Mouse (Mus musculus) frontal cortex, adult (tissue): ENCODE results near the gene Hepacam2.
"Not testable (repeated sequence)": the region's sequence is repeated elsewhere in the genome, so short reads cannot be mapped to it uniquely, and the experiment has no call there.

Experiments used
- ATAC-seq: cut with Nextera tagmentation; 2 replicates; pipeline ENCODE4 v1.9.2; 2017; ENCODE audit warnings: mild to moderate bottlenecking, moderate library complexity, mixed read lengths; ENCODE audit not compliant: low TSS enrichment

The Hepacam2 gene

GRCm38 (mm10) chr6:3463594-3463993 is 34.5 kb downstream of the Hepacam2 start:
- no peak for ATAC-seq

- ATAC-seq, result no peak
Measured at GRCm38 (mm10) chr6:3463026-3463425, 35.1 kb downstream of the Hepacam2 start.

- ATAC-seq, result no peak
Measured at GRCm38 (mm10) chr6:3455944-3456536, 42.1 kb downstream of the Hepacam2 start.

- ATAC-seq, result no peak
Measured at GRCm38 (mm10) chr6:3454421-3454820, 43.7 kb downstream of the Hepacam2 start.

- peak; percentile 94 for ATAC-seq
Measured at GRCm38 (mm10) chr6:3447404-3447803, 50.7 kb downstream of the Hepacam2 start.

- 0 out of 2 replicates have a peak, but pooled peaks have one; percentile 47 for ATAC-seq
Measured at GRCm38 (mm10) chr6:3443905-3444304, 54.2 kb downstream of the Hepacam2 start.

GRCm38 (mm10) chr6:3436087-3436486 is 62.0 kb downstream of the Hepacam2 start:
- no peak for ATAC-seq

GRCm38 (mm10) chr6:3430976-3431375 is 67.1 kb downstream of the Hepacam2 start:
- ATAC-seq, result not testable (repeated sequence)

GRCm38 (mm10) chr6:3427047-3427446 is 71.1 kb downstream of the Hepacam2 start:
- ATAC-seq, result no peak

- not testable (repeated sequence) for ATAC-seq
Measured at GRCm38 (mm10) chr6:3425333-3425732, 72.8 kb downstream of the Hepacam2 start.

GRCm38 (mm10) chr6:3424613-3425277 is 73.4 kb downstream of the Hepacam2 start:
- peak; percentile 76 for ATAC-seq
